Mouse (Mus musculus) midbrain, embryonic 16.5 days (tissue): ENCODE results near the gene Pld3. TPM values are rescaled to one million over a fixed set of nuclear protein-coding genes. Genes with fewer than 3 reads are reported as not detected.

Experiments
- ATAC-seq: fragments of 200-750 bp; cut with Nextera tagmentation; 2 replicates; pipeline ENCODE4 v1.8.0; 2017; ENCODE audit warnings: moderate TSS enrichment
- H3K27ac ChIP-seq: fragments of 300-500 bp; sonication (generic); 2 replicates; pipeline ENCODE4 v1.5.1; 2014; ENCODE audit warnings: mild to moderate bottlenecking, low read length, mixed read lengths
- H3K27me3 ChIP-seq: fragments of 300-500 bp; sonication (generic); 2 replicates; pipeline ENCODE4 v1.6.1; 2014; ENCODE audit warnings: low read depth, low read length, mixed read lengths; ENCODE audit not compliant: control insufficient read depth, insufficient read depth
- H3K36me3 ChIP-seq: fragments of 300-500 bp; sonication (generic); 2 replicates; pipeline ENCODE4 v1.6.1; 2014; ENCODE audit warnings: mild to moderate bottlenecking, low read length, moderate library complexity, mixed read lengths; ENCODE audit not compliant: control insufficient read depth, insufficient read depth
- H3K4me1 ChIP-seq: fragments of 300-500 bp; sonication (generic); 2 replicates; pipeline ENCODE4 v1.6.1; 2014; ENCODE audit warnings: mild to moderate bottlenecking, low read length, mixed read lengths; ENCODE audit not compliant: control insufficient read depth, insufficient read depth
- H3K4me2 ChIP-seq: fragments of 300-500 bp; sonication (generic); 2 replicates; pipeline ENCODE4 v1.6.1; 2014; ENCODE audit warnings: mild to moderate bottlenecking, low read length, mixed read lengths
- H3K4me3 ChIP-seq: fragments of 300-500 bp; sonication (generic); 2 replicates; pipeline ENCODE4 v1.5.1; 2014; ENCODE audit warnings: low read depth, mild to moderate bottlenecking, low read length, moderate library complexity, mixed read lengths
- H3K9ac ChIP-seq: fragments of 300-500 bp; sonication (generic); 2 replicates; pipeline ENCODE4 v1.6.1; 2014; ENCODE audit warnings: low read depth, low read length, mixed read lengths
- H3K9me3 ChIP-seq: fragments of 300-500 bp; sonication (generic); replicated peaks from 2 replicates; pipeline ENCODE4 v1.6.1; 2014; ENCODE audit warnings: mild to moderate bottlenecking, low read length, mixed read lengths; ENCODE audit not compliant: control insufficient read depth, poor library complexity, severe bottlenecking
- WGBS: fragments of 180-500 bp; shearing (Covaris S2); extraction: QIAGEN DNeasy Blood & Tissue Kit; methylation state at CpG from one replicate; pipeline ENCODE4 v1.1.7; 2014; 5-methylcytosine and 5-hydroxymethylcytosine counted together
- polyA plus RNA-seq: library from polyadenylated mRNA; unstranded; fragments of >200 nt; fragmentation: Nextera tagmentation; extraction: Ambion mirVana; gene quantifications from 2 replicates; pipeline ENCODE4 v1.2.1, GENCODE M21; 2015

Pld3 gene
- polyA plus RNA-seq, 1 experiment from 2014 or later, result 225 TPM

DNA sequence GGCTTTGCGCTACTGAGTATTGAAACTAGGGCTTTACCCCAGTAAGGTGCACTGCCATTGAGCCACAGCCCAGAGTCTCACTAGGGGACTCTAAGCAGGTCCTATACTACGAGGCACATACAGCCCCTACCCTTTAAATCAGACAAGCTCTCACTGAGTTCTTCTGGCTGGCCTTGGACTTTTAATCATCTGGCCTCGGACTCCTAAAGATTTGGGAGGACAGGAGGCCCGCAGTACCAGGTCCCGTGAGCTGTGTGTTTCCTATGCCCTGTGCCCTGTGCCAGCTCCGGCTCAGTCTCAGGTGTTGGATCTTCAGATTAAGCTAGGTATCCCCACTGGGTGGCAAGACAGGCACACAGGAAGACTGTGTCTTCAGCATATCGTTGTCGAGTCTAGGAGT lies 15.0 kb downstream of the Pld3 start:
- ATAC-seq, result no peak
- peaks cover 36% of the 10 kb centered on the region for H3K36me3 ChIP-seq
- whole genome bisulfite sequencing, result 91% methylated on average over 8 of the region's 8 CpGs
- H3K9me3 ChIP-seq, result no peaks in the 10 kb centered on the region
- peaks cover 14% of the 10 kb centered on the region for H3K4me1 ChIP-seq
- H3K9ac ChIP-seq, result no peak overlapping the region
- no peaks in the 10 kb centered on the region for H3K27me3 ChIP-seq
- no peak overlapping the region for H3K4me3 ChIP-seq
- H3K27ac ChIP-seq, result no peak overlapping the region
- H3K4me2 ChIP-seq, result no peak overlapping the region

DNA sequence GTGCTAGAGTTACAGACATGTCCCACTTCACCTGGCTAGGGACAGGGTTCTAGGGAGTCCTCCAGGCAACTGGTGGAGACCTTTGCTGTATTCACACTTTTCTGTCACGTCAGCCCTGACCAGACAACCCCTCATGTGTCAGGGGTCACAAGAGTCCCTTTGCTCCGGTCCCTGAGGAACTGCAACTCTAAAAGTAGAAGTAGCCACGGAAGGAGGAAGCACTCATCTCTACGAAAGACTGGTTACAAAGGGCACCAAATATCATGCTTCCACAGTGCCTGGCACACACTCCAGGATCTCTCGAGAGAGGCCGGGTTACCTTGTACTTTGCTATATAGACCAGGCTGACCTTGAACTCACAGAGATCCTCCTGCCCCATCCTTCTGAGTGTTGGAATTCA lies 16.4 kb downstream of the Pld3 start:
- H3K4me3 ChIP-seq, result no peak overlapping the region
- H3K27me3 ChIP-seq, result no peaks in the 10 kb centered on the region
- H3K4me1 ChIP-seq, result peaks cover 9% of the 10 kb centered on the region
- H3K27ac ChIP-seq, result no peak overlapping the region
- H3K9me3 ChIP-seq, result no peaks in the 10 kb centered on the region
- peaks cover 46% of the 10 kb centered on the region for H3K36me3 ChIP-seq
- 91% methylated on average over 6 of the region's 6 CpGs for WGBS
- no peak overlapping the region for H3K4me2 ChIP-seq
- ATAC-seq, result no peak
- H3K9ac ChIP-seq, result no peak overlapping the region

- H3K9ac ChIP-seq, result no peak overlapping the region
- H3K27ac ChIP-seq, result no peak overlapping the region
- ATAC-seq, result no peak
- 96% methylated on average over 2 of the region's 2 CpGs for WGBS
- H3K9me3 ChIP-seq, result no peaks in the 10 kb centered on the region
- peaks cover 51% of the 10 kb centered on the region for H3K36me3 ChIP-seq
- H3K4me2 ChIP-seq, result no peak overlapping the region
- no peak overlapping the region for H3K4me3 ChIP-seq
- H3K4me1 ChIP-seq, result no peaks in the 10 kb centered on the region
- no peaks in the 10 kb centered on the region for H3K27me3 ChIP-seq
These were observed 17.6 kb downstream of the Pld3 start for GRCm38 (mm10) chr7:27535386-27535785.

- peaks cover 51% of the 10 kb centered on the region for H3K36me3 ChIP-seq
- H3K4me2 ChIP-seq, result no peak overlapping the region
- no peak for ATAC-seq
- H3K4me1 ChIP-seq, result no peaks in the 10 kb centered on the region
- WGBS, result 92% methylated on average over 9 of the region's 9 CpGs
- H3K9ac ChIP-seq, result no peak overlapping the region
- H3K4me3 ChIP-seq, result no peak overlapping the region
- H3K9me3 ChIP-seq, result no peaks in the 10 kb centered on the region
- H3K27ac ChIP-seq, result no peak overlapping the region
- no peaks in the 10 kb centered on the region for H3K27me3 ChIP-seq
These were observed 20.5 kb downstream of the Pld3 start for GRCm38 (mm10) chr7:27532480-27533050.

- WGBS, result 86% methylated on average over 10 of the region's 10 CpGs
- no peaks in the 10 kb centered on the region for H3K27me3 ChIP-seq
- H3K36me3 ChIP-seq, result peaks cover 46% of the 10 kb centered on the region
- ATAC-seq, result 0 out of 2 replicates have a peak, but pooled peaks have one; percentile 4
- no peaks in the 10 kb centered on the region for H3K9me3 ChIP-seq
- H3K4me3 ChIP-seq, result no peak overlapping the region
- no peaks in the 10 kb centered on the region for H3K4me1 ChIP-seq
- H3K4me2 ChIP-seq, result no peak overlapping the region
- H3K27ac ChIP-seq, result no peak overlapping the region
- H3K9ac ChIP-seq, result no peak overlapping the region
These were observed 21.3 kb downstream of the Pld3 start for GRCm38 (mm10) chr7:27531707-27532106.

DNA sequence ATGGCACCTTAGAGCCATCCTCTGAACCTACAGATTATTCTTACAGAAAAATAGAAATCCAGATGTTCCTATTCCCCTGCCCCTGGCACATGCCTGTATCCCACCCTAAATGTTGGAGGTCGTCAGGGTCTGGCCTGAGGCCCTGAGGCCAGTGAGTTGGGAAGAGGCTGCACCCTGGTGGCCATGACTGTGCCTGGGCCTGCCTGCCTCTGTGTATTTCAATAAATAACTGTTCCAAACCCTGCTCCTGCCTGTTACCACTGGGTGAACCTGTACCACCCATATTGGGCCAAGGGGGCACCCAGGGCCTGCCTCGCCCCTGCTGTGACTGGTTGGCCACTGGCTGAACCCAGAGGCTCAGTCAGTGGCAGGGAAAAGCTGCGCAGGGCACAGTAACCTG lies 22.1 kb downstream of the Pld3 start:
- Histone ChIP-seq H3K27me3 (no peaks in the 10 kb centered on the region), H3K9ac (no peak overlapping the region), H3K9me3 (no peaks in the 10 kb centered on the region), H3K4me1 (no peaks in the 10 kb centered on the region), H3K4me2 (no peak overlapping the region), H3K36me3 (peaks cover 38% of the 10 kb centered on the region), H3K4me3 (no peak overlapping the region), H3K27ac (no peak overlapping the region)
- WGBS, result 72% methylated on average over 3 of the region's 3 CpGs
- no peak for ATAC-seq

- Histone ChIP-seq H3K36me3 (peaks cover 25% of the 10 kb centered on the region), H3K9me3 (no peaks in the 10 kb centered on the region), H3K9ac (no peak overlapping the region), H3K27ac (no peak overlapping the region), H3K4me2 (no peak overlapping the region), H3K4me3 (no peak overlapping the region), H3K4me1 (no peaks in the 10 kb centered on the region), H3K27me3 (no peaks in the 10 kb centered on the region)
- WGBS, result 83% methylated on average over 21 of the region's 21 CpGs
- no peak for ATAC-seq
These were observed 23.9 kb downstream of the Pld3 start for GRCm38 (mm10) chr7:27529070-27529469.

DNA sequence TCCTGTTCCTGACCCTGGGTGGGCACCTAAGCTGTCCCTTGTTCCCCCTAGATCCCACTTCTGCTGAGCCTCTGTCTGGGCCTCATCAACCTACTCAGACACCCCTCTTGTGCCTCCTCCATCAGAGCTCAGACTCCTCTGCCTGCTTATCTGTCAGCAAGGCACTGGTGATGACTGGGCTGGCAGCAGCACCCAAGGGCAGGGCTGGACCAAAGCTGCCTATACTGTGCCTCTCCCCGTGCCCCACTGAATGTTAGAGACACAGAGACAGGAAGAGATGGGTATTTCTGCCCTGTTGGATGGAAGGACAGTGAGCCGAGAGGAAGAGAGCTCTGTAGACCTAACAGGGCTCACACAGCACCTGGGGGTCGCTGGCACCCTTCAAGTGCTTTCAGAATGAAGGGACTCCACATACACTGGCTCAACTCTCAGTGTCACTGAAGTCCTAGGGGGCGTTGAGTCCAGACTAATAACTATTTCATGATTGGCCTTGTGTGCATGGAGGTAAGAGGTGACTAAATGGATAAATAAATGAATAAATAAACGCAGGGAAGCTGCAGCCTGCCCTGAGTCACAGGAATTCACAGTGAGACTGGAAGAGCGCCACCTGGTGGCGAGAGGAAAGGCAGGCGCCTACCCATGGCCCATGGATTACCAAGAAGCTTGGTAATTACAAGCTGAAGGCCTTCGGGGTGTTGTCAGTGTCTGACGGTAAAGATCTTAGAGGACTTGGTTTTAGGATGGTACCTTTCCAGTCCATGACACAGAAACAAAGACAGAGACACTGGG lies 26.8 kb downstream of the Pld3 start:
- no peaks in the 10 kb centered on the region for H3K27me3 ChIP-seq
- no peak overlapping the region for H3K4me3 ChIP-seq
- no peak overlapping the region for H3K27ac ChIP-seq
- peaks cover 8% of the 10 kb centered on the region for H3K36me3 ChIP-seq
- H3K4me1 ChIP-seq, result no peaks in the 10 kb centered on the region
- H3K9me3 ChIP-seq, result no peaks in the 10 kb centered on the region
- H3K4me2 ChIP-seq, result no peak overlapping the region
- no peak overlapping the region for H3K9ac ChIP-seq
- ATAC-seq, result peak; percentile 71
- WGBS, result 27% methylated on average over 10 of the region's 10 CpGs

DNA sequence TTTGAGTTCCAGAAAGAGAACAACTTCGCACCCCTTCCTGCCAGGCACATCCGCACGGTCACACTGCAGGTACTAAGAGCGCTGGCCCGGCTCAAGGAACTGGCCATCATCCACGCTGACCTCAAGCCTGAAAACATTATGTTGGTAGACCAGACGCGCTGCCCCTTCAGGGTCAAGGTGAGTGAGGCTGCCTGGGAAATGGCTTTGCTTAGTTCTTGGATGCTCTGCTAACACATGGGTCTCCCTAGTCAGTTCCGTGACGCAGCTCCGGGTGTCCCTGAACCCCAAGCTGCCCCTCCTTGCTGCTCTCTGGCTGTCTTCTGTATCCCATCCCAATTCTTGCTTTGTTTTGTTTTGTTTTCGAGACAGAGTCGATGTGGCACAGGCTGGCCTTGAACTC lies 29.2 kb downstream of the Pld3 start:
- no peak for ATAC-seq
- 94% methylated on average over 13 of the region's 13 CpGs for WGBS
- Histone ChIP-seq H3K4me3 (no peak overlapping the region), H3K9ac (no peak overlapping the region), H3K27ac (no peak overlapping the region), H3K4me2 (no peak overlapping the region), H3K9me3 (no peaks in the 10 kb centered on the region), H3K27me3 (no peaks in the 10 kb centered on the region), H3K4me1 (no peaks in the 10 kb centered on the region), H3K36me3 (no peaks in the 10 kb centered on the region)
